Comparison of ENCODE assay signal across 10 mouse cellular contexts in genomic region chr10:96371321-96371653, GRCm38 (mm10).
DNase-seq lines count a peak whose midpoint lies in the region; ATAC-seq and TF ChIP-seq lines count a peak whose summit lies in the region.
"Had no signal": no experiment of that assay in that cellular context is flagged by ENCODE, and none has a peak within 500 bp of the region (broad histone marks: within the 10 kb centered on the region; RNA-seq: fewer than 3 reads in every experiment).

No protein-coding gene starts in this region.

- no peaks in the 10 kb centered on the region; the same call in 1 of the 2 replicates for H3K4me1 ChIP-seq in heart, embryonic 11.5 days (ENCODE audit: control insufficient read depth, insufficient read depth, low read length)
- H3K4me1 ChIP-seq in limb, embryonic 14.5 days (ENCODE audit: control insufficient read depth, insufficient read depth, low read length) = peaks cover 8% of the 10 kb centered on the region
- H3K4me1 ChIP-seq in limb, embryonic 10.5 days = peaks cover 30% of the 10 kb centered on the region
- peaks cover 13% of the 10 kb centered on the region for H3K4me1 ChIP-seq in bone marrow, adult 2 months (ENCODE audit: control insufficient read depth, insufficient read depth, low read length)
- H3K4me1 ChIP-seq in forebrain, embryonic 16.5 days (replicated peaks; ENCODE audit: control insufficient read depth, insufficient read depth, low read length) = peaks cover 7% of the 10 kb centered on the region
- H3K4me1 ChIP-seq in kidney, adult 2 months (ENCODE audit: control insufficient read depth, insufficient read depth, low read length) = no peaks in the 10 kb centered on the region

- intact Hi-C loops in heart, postnatal 10 days (cut with DNase I) = no loop called here

- no peak for DNase-seq in heart, postnatal 10 days
- DNase-seq in limb, embryonic 14.5 days (ENCODE audit: low spot score) = no peak
- no peak for DNase-seq in limb, embryonic 10.5 days (ENCODE audit: low spot score)
- DNase-seq in kidney, adult 2 months = no peak
- no peak for DNase-seq in ovary, adult 18-20 months (ENCODE audit: low spot score)

- H3K4me3 ChIP-seq in heart, embryonic 11.5 days (ENCODE audit: low read depth, low read length) = peak overlapping the region; percentile 11; the same call in 1 of the 2 replicates
- no peak overlapping the region for H3K4me3 ChIP-seq in limb, embryonic 14.5 days (replicated peaks; ENCODE audit: low read length)
- no peak overlapping the region for H3K4me3 ChIP-seq in limb, embryonic 10.5 days
- H3K4me3 ChIP-seq in bone marrow, adult 2 months (replicated peaks; ENCODE audit: control insufficient read depth, low read depth, low read length) = no peak overlapping the region
- H3K4me3 ChIP-seq in forebrain, embryonic 16.5 days (replicated peaks; ENCODE audit: low read length) = no peak overlapping the region
- H3K4me3 ChIP-seq in kidney, adult 2 months (ENCODE audit: insufficient read depth, low read depth, low read length) = no peak overlapping the region
- H3K4me3 ChIP-seq: erythroblast, embryonic 14.5 days; limb, embryonic 12.5 days had no signal

- WGBS in heart, embryonic 11.5 days (ENCODE audit: insufficient replicate concordance) = 54% methylated on average over 14 of the region's 14 CpGs
- 75% methylated on average over 14 of the region's 14 CpGs for WGBS in limb, embryonic 14.5 days
- 84% methylated on average over 14 of the region's 14 CpGs for WGBS in limb, embryonic 10.5 days
- 72% methylated on average over 14 of the region's 14 CpGs for WGBS in bone marrow, adult 2 months
- WGBS in forebrain, embryonic 16.5 days = 68% methylated on average over 14 of the region's 14 CpGs
- 79% methylated on average over 14 of the region's 14 CpGs for WGBS in kidney, adult 2 months

- no peak overlapping the region for H3K27ac ChIP-seq in heart, embryonic 11.5 days (ENCODE audit: low read depth, low read length)
- no peak overlapping the region for H3K27ac ChIP-seq in limb, embryonic 14.5 days (replicated peaks; ENCODE audit: low read depth, low read length)
- no peak overlapping the region for H3K27ac ChIP-seq in limb, embryonic 10.5 days
- H3K27ac ChIP-seq in bone marrow, adult 2 months (ENCODE audit: control insufficient read depth, insufficient read depth, low read depth, low read length, poor library complexity) = peak overlapping the region; percentile 81
- H3K27ac ChIP-seq in forebrain, embryonic 16.5 days (ENCODE audit: low read length) = no peak overlapping the region
- no peak overlapping the region for H3K27ac ChIP-seq in kidney, adult 2 months (ENCODE audit: insufficient read depth, low read depth, low read length)
- H3K27ac ChIP-seq: limb, embryonic 12.5 days had no signal

- TF ChIP-seq POLR2A in limb, embryonic 14.5 days (IDR thresholded peaks at IDR 0.05; ENCODE audit: borderline replicate concordance, extremely low read depth, insufficient read depth, insufficient read length) = no peak
- TF ChIP-seq POLR2A in bone marrow, adult 2 months (IDR thresholded peaks at IDR 0.05; ENCODE audit: borderline replicate concordance, control insufficient read depth, low read depth, low read length) = no peak
- no peak for TF ChIP-seq POLR2A in kidney, adult 2 months (IDR thresholded peaks at IDR 0.05; ENCODE audit: low read depth, low read length)

- H3K36me3 ChIP-seq in heart, embryonic 11.5 days (ENCODE audit: control insufficient read depth, insufficient read depth, low read length) = no peaks in the 10 kb centered on the region
- H3K36me3 ChIP-seq in limb, embryonic 14.5 days (ENCODE audit: control insufficient read depth, insufficient read depth, low read length) = no peaks in the 10 kb centered on the region
- no peaks in the 10 kb centered on the region for H3K36me3 ChIP-seq in limb, embryonic 10.5 days
- H3K36me3 ChIP-seq in forebrain, embryonic 16.5 days (ENCODE audit: control insufficient read depth, insufficient read depth) = no peaks in the 10 kb centered on the region
- no peaks in the 10 kb centered on the region for H3K36me3 ChIP-seq in kidney, adult 2 months (ENCODE audit: control insufficient read depth, insufficient read depth, low read length)
- H3K36me3 ChIP-seq: limb, embryonic 12.5 days had no signal

- no peak overlapping the region for H3K9ac ChIP-seq in heart, embryonic 11.5 days (ENCODE audit: low read depth, low read length)
- no peak overlapping the region for H3K9ac ChIP-seq in limb, embryonic 14.5 days (ENCODE audit: low read depth, low read length, severe bottlenecking)
- H3K9ac ChIP-seq in forebrain, embryonic 16.5 days (replicated peaks; ENCODE audit: low read depth, low read length) = no peak overlapping the region
- H3K9ac ChIP-seq: limb, embryonic 12.5 days had no signal

- TF ChIP-seq CTCF in bone marrow, adult 2 months (IDR thresholded peaks at IDR 0.05; ENCODE audit: control insufficient read depth, insufficient read depth, low read length) = no peak
- no peak for TF ChIP-seq CTCF in kidney, adult 2 months (conservative IDR thresholded peaks at IDR 0.05; ENCODE audit: insufficient read depth, insufficient read length, low read depth, low read length)

- no peaks in the 10 kb centered on the region for H3K9me3 ChIP-seq in heart, embryonic 11.5 days (replicated peaks; ENCODE audit: control insufficient read depth, low read length)
- no peaks in the 10 kb centered on the region for H3K9me3 ChIP-seq in limb, embryonic 14.5 days (ENCODE audit: control insufficient read depth, low read length)
- no peaks in the 10 kb centered on the region for H3K9me3 ChIP-seq in limb, embryonic 10.5 days (replicated peaks)
- no peaks in the 10 kb centered on the region for H3K9me3 ChIP-seq in forebrain, embryonic 16.5 days (ENCODE audit: control insufficient read depth, low read length)
- H3K9me3 ChIP-seq: limb, embryonic 12.5 days had no signal

- no peak for ATAC-seq in heart, embryonic 11.5 days (replicated peaks; ENCODE audit: insufficient number of reproducible peaks, low FRiP score, low TSS enrichment)
- peak; percentile 5; the same call in 1 of the 2 replicates for ATAC-seq in limb, embryonic 14.5 days (ENCODE audit: low FRiP score, low read depth)
- ATAC-seq in forebrain, embryonic 16.5 days = peak; percentile 23; the same call in 1 of the 2 replicates

- H3K27me3 ChIP-seq in heart, embryonic 11.5 days (ENCODE audit: control insufficient read depth, insufficient read depth, low read length) = no peaks in the 10 kb centered on the region
- H3K27me3 ChIP-seq in limb, embryonic 14.5 days (ENCODE audit: control insufficient read depth, insufficient read depth, low read length) = no peaks in the 10 kb centered on the region
- no peaks in the 10 kb centered on the region for H3K27me3 ChIP-seq in limb, embryonic 10.5 days (ENCODE audit: low read depth, poor library complexity, severe bottlenecking)
- H3K27me3 ChIP-seq in forebrain, embryonic 16.5 days (replicated peaks; ENCODE audit: control insufficient read depth, insufficient read depth, low read length) = no peaks in the 10 kb centered on the region
- H3K27me3 ChIP-seq in kidney, adult 2 months (replicated peaks; ENCODE audit: control insufficient read depth, insufficient read depth, low read length) = no peaks in the 10 kb centered on the region
- H3K27me3 ChIP-seq: limb, embryonic 12.5 days had no signal

- peak overlapping the region; percentile 53 for H3K4me2 ChIP-seq in heart, embryonic 11.5 days
- H3K4me2 ChIP-seq in limb, embryonic 14.5 days (replicated peaks; ENCODE audit: low read depth, low read length, severe bottlenecking) = no peak overlapping the region
- H3K4me2 ChIP-seq in forebrain, embryonic 16.5 days (ENCODE audit: low read length) = peak overlapping the region; percentile 0; the same call in 1 of the 2 replicates
- H3K4me2 ChIP-seq: limb, embryonic 12.5 days had no signal
